Mouse (Mus musculus) hindbrain, postnatal 0 days (tissue): ENCODE data around the gene Pxdn. TPM values are rescaled to one million over a fixed set of nuclear protein-coding genes. Genes with fewer than 3 reads are reported as not detected.

Experiments
- ATAC-seq: fragments of 200-750 bp; cut with Nextera tagmentation; 2 replicates; pipeline ENCODE4 v1.8.0; 2017; ENCODE audit warnings: mild to moderate bottlenecking, moderate TSS enrichment, moderate library complexity
- DNase-seq: peaks from one replicate; pipeline ENCODE4 v3.0.0-alpha.2; 2015; ENCODE audit warnings: low spot score
- H3K27ac ChIP-seq: fragments of 300-500 bp; sonication (generic); 2 replicates; pipeline ENCODE4 v1.5.1; 2014; ENCODE audit warnings: mild to moderate bottlenecking
- H3K27me3 ChIP-seq: fragments of 300-500 bp; sonication (generic); 2 replicates; pipeline ENCODE4 v1.6.1; 2014; ENCODE audit warnings: low read length, mixed read lengths; ENCODE audit not compliant: insufficient read depth
- H3K36me3 ChIP-seq: fragments of 300-500 bp; sonication (generic); 2 replicates; pipeline ENCODE4 v1.6.1; 2014; ENCODE audit warnings: low read length, mixed read lengths; ENCODE audit not compliant: insufficient read depth
- H3K4me1 ChIP-seq: fragments of 300-500 bp; sonication (generic); 2 replicates; pipeline ENCODE4 v1.6.1; 2014; ENCODE audit warnings: antibody characterized with exemption, low read length, mixed read lengths; ENCODE audit not compliant: insufficient read depth
- H3K4me2 ChIP-seq: fragments of 300-500 bp; sonication (generic); 2 replicates; pipeline ENCODE4 v1.6.1; 2014; ENCODE audit warnings: low read depth, mild to moderate bottlenecking, low read length, moderate library complexity, mixed read lengths
- H3K4me3 ChIP-seq: fragments of 300-500 bp; sonication (generic); 2 replicates; pipeline ENCODE4 v1.5.1; 2014; ENCODE audit warnings: low read length
- H3K9ac ChIP-seq: fragments of 300-500 bp; sonication (generic); replicated peaks from 2 replicates; pipeline ENCODE4 v1.6.1; 2014; ENCODE audit warnings: mild to moderate bottlenecking, low read length, moderate library complexity, mixed read lengths
- H3K9me3 ChIP-seq: fragments of 300-500 bp; sonication (generic); 2 replicates; pipeline ENCODE4 v1.6.1; 2016; ENCODE audit warnings: low read length, mixed read lengths
- CTCF ChIP-seq: IDR thresholded peaks from 2 replicates; pipeline ENCODE4 v1.5.1; 2016; ENCODE audit warnings: antibody characterized with exemption, control low read depth, low read depth
- WGBS: fragments of 180-500 bp; shearing (Covaris S2); extraction: QIAGEN DNeasy Blood & Tissue Kit; methylation state at CpG from one replicate; pipeline ENCODE4 v1.1.7; 2014; 5-methylcytosine and 5-hydroxymethylcytosine counted together
- polyA plus RNA-seq: library from polyadenylated mRNA; unstranded; fragments of >200 nt; fragmentation: Nextera tagmentation; extraction: Ambion mirVana; gene quantifications from 2 replicates; pipeline ENCODE4 v1.2.1, GENCODE M21; 2015
- total RNA-seq: library from RNA; depleted of rRNA; stranded (reverse); fragments of >200 nt; gene quantifications from 2 replicates; pipeline ENCODE4 v1.2.3, GENCODE M21; 2014; rRNA removed

Gene Pxdn
- total and polyA plus RNA-seq, 2 experiments from 2014 or later = 15.7 to 72.1 TPM

- ATAC-seq (no peak), DNase-seq (no peak)
- H3K36me3 ChIP-seq = no peaks in the 10 kb centered on the region
- no peak overlapping the region for H3K4me2 ChIP-seq
- no peak overlapping the region for H3K27ac ChIP-seq
- no peak for TF ChIP-seq CTCF
- WGBS = 10% methylated on average over 1 of the region's 1 CpGs
- no peaks in the 10 kb centered on the region for H3K4me1 ChIP-seq
- no peaks in the 10 kb centered on the region for H3K27me3 ChIP-seq
- no peak overlapping the region for H3K4me3 ChIP-seq
- H3K9ac ChIP-seq = no peak overlapping the region
- H3K9me3 ChIP-seq = no peaks in the 10 kb centered on the region
These were observed 124.2 kb downstream of the Pxdn start for GRCm38 (mm10) chr12:30061503-30062117.

GRCm38 (mm10) chr12:30062118-30062505 is 124.7 kb downstream of the Pxdn start:
- no peak overlapping the region for H3K9ac ChIP-seq
- H3K9me3 ChIP-seq = no peaks in the 10 kb centered on the region
- no peak overlapping the region for H3K27ac ChIP-seq
- H3K4me2 ChIP-seq = no peak overlapping the region
- no peak overlapping the region for H3K4me3 ChIP-seq
- DNase-seq = no peak
- no peaks in the 10 kb centered on the region for H3K27me3 ChIP-seq
- TF ChIP-seq CTCF = no peak
- H3K4me1 ChIP-seq = no peaks in the 10 kb centered on the region
- 39% methylated on average over 6 of the region's 6 CpGs for WGBS
- no peaks in the 10 kb centered on the region for H3K36me3 ChIP-seq
- no peak for ATAC-seq

Other genes starting within 250 kb of the Pxdn start
- 0.05 and 0.07 TPM in 2 replicates for gene Tpo, start 195.0 kb downstream of the Pxdn start, total RNA-seq
- 0.47 and 0.81 TPM in 2 replicates for gene Tpo, start 195.0 kb downstream of the Pxdn start, polyA plus RNA-seq